Mouse (Mus musculus): ENCODE measurements around the gene Rln1.

DNA sequence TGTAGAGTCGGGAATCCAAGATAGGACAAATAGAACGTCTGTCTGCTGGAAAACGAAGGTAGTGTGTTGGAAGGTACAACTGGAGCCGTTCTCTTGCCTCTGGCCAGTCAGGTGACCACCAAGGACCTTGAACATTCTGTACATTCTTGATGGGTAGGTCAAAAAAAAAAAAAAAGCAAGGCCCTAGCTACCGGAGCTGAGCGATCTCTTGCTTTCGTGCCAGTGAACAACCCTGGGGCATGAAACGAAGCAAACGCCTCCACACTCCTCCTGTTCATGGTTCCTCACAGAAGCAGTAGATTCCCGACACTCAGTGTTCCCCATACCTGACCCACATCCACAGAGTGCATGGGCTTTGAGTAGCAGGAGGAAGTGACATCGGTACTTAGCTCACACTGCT lies 21.8 kb upstream of the Rln1 start:
- TF ChIP-seq CTCF (IDR thresholded peaks at IDR 0.05; ENCODE audit: insufficient read depth, low read depth, low read length), result no peak
- no peak for TF ChIP-seq POLR2A (IDR thresholded peaks at IDR 0.05; ENCODE audit: insufficient read depth, low read depth, low read length)

Measured in olfactory bulb, adult 2 months (tissue).